Mouse (Mus musculus) retina, adult 2 months (tissue): ENCODE data around the gene Slc16a3.

Experiments
- DNase-seq: peaks from one replicate; pipeline ENCODE4 v3.0.0-alpha.2; 2012; ENCODE audit warnings: low read depth, low spot score

Gene Slc16a3

GRCm38 (mm10) chr11:120973318-120973717 lies 25.0 kb downstream of the Slc16a3 start:
- DNase-seq: no peak

GRCm38 (mm10) chr11:120979711-120980426 lies 31.6 kb downstream of the Slc16a3 start:
- DNase-seq: no peak

GRCm38 (mm10) chr11:120980427-120981035 lies 32.3 kb downstream of the Slc16a3 start:
- no peak for DNase-seq

GRCm38 (mm10) chr11:120981661-120982060 lies 33.4 kb downstream of the Slc16a3 start:
- DNase-seq: no peak

- DNase-seq: no peak
Observed at GRCm38 (mm10) chr11:120982459-120982858, 34.2 kb downstream of the Slc16a3 start.

- DNase-seq: no peak
Observed at GRCm38 (mm10) chr11:120984448-120985330, 36.4 kb downstream of the Slc16a3 start.

- no peak for DNase-seq
Observed at GRCm38 (mm10) chr11:120987608-120988007, 39.3 kb downstream of the Slc16a3 start.

- DNase-seq: no peak
Observed at GRCm38 (mm10) chr11:120988410-120988809, 40.1 kb downstream of the Slc16a3 start.

- DNase-seq: no peak
Observed at GRCm38 (mm10) chr11:120989523-120989922, 41.2 kb downstream of the Slc16a3 start.

- DNase-seq: no peak
Observed at GRCm38 (mm10) chr11:120990126-120990781, 42.0 kb downstream of the Slc16a3 start.

- DNase-seq: peak; percentile 91
Observed at GRCm38 (mm10) chr11:120990951-120991526, 42.8 kb downstream of the Slc16a3 start, which contains the start of gene Csnk1d. Gene Csnk1d (minus strand): TSS chr11:120991330.

GRCm38 (mm10) chr11:120991791-120992190 lies 43.5 kb downstream of the Slc16a3 start:
- no peak for DNase-seq

GRCm38 (mm10) chr11:120993080-120993479 lies 44.8 kb downstream of the Slc16a3 start:
- DNase-seq: no peak

- no peak for DNase-seq
Observed at GRCm38 (mm10) chr11:120993586-120993985, 45.3 kb downstream of the Slc16a3 start.

GRCm38 (mm10) chr11:120994741-120995140 lies 46.5 kb downstream of the Slc16a3 start:
- DNase-seq: no peak

GRCm38 (mm10) chr11:121001966-121002365 lies 53.7 kb downstream of the Slc16a3 start:
- DNase-seq: no peak

- DNase-seq: no peak
Observed at GRCm38 (mm10) chr11:121004281-121004680, 56.0 kb downstream of the Slc16a3 start.

- DNase-seq: no peak
Observed at GRCm38 (mm10) chr11:121006184-121006583, 57.9 kb downstream of the Slc16a3 start.

- no peak for DNase-seq
Observed at GRCm38 (mm10) chr11:121010044-121010755, 61.9 kb downstream of the Slc16a3 start.
